Mouse (Mus musculus) adrenal gland, postnatal 25 days (tissue): ENCODE data around the gene Sdccag8. TPM values are rescaled to one million over a fixed set of nuclear protein-coding genes. Genes with fewer than 3 reads are reported as not detected.
A peak's percentile ranks its signal among the peaks of the same experiment; 100 is the strongest.

Experiments used
- DNase-seq: peaks from one replicate; pipeline ENCODE4 v3.0.0; 2021; ENCODE audit warnings: mixed read lengths
- total RNA-seq: library from RNA; stranded (reverse); gene quantifications from 2 replicates; pipeline ENCODE4 v1.2.3, GENCODE M21; 2021

The Sdccag8 gene
- total RNA-seq, 1 experiment from 2014 or later = 15.5 TPM

DNA sequence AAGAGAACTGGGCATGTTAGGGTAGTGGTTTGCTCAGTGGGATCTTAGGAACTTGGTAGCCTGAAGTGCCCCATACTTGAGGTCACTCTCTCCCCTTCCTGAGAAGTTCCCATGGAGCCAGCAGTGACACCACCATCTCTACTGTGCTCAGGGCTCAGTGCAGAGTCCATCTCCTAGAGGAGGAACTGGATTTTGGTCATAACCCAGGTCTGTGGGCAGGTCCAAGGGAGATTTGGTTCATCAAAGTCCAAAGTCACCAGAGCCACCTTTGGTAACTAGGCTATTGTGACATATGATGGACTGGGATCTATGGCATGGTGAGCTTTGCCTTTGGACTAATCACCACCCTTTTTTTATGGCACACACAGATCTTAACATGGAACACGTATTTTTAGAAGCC, 198.9 kb downstream of the Sdccag8 start:
- no peak for DNase-seq

DNA sequence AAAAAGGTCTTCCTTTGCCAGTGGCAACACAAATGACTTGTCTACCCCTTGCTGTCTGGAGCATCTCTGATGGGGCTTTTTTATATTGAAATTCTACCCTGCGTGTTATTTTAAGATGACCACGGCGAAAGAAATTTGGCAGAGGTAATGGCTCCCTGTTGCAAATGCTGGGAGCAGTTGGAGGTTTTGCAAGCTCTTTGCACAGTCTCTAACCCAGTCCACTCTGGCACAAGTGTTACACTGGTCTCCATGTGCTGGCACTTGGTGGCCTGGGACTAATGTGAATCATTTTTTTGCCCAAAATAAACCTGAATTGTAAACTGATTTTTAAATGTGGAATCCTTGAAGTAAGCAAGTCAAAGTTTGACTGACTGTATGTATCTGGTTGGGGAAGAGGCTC, 199.3 kb downstream of the Sdccag8 start:
- DNase-seq = no peak

DNA sequence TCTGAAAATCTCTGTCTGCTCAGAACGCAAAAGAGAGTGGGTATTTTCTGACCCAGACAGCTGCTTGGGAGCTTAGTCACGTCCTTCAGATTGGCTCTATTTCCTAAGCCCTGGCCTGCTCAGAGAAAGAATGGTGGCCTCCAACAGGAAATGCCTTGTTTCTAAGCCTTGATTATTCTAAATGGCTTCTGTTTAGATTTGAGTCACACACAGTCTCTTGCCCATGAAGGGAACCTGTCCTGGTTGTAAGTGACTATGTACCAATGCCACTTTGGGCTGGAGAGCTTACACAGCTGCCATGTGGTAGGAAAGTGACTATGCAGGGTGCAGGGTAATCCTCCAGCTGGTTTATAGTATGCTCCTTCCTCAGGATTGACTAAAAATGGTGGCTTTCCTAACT, 199.9 kb downstream of the Sdccag8 start:
- DNase-seq = no peak

DNA sequence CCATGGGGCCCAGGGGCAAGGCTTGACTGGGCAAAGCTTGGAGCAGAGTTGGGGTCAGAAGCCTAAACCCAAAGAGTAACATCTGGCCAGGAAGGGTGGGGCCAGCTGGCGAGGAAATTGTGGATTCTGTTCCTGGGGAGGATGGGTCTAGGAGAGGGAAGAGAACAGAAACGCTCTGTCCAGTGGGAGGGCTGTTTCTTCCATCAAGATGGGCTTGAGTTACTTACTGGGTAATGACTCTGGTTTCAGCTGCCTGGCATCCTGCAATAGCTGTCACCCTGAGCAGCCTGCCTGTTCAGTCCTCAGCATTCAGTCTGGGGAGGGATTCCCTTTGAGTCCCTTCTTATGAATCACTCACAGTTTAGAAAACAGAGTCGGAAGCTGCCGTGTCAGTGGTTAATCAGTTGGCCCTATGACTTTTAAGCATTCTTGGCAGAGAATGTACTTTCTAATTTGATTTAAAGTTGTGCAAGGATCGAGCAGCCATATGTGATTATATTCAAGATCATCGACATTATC, 200.5 kb downstream of the Sdccag8 start:
- no peak for DNase-seq

DNA sequence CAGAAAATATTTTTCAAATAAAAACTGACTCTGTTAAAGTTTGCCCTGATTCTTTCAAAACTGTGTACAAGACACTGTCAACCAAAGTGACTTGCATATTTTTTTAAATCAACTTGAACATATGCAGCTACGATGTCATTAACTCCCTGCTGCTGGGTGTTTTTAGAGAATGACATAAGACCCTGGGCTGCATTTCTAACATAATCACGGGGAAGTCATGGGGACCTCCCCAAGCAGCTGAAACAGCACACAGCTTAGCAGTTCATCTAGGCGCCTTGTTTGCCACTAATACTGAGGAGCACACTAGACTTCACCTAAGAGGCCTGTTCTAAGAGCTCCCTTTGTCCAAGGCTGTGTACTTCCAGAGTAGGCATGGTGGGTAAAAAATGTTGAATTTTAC, 201.5 kb downstream of the Sdccag8 start:
- DNase-seq = no peak

DNA sequence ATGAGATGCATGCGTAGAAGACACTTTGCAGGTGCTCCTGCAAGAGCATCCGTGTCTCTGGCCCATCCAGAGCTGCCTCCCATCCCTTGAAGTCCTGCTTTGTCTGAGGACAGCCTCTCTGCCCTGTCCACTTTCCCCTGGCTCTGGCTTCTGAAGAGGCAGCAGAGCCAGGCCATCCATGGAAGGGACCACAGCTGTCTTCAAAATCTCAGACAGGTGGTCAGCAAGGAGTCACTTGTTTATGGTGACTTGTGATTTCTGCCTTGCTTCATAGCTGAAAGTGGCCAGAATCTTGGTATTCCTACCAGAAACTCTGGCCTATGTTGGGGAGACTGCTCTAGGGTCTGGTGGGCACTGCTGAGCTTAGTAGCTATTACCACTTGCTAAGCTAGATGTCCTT, 202.3 kb downstream of the Sdccag8 start:
- DNase-seq = no peak

DNA sequence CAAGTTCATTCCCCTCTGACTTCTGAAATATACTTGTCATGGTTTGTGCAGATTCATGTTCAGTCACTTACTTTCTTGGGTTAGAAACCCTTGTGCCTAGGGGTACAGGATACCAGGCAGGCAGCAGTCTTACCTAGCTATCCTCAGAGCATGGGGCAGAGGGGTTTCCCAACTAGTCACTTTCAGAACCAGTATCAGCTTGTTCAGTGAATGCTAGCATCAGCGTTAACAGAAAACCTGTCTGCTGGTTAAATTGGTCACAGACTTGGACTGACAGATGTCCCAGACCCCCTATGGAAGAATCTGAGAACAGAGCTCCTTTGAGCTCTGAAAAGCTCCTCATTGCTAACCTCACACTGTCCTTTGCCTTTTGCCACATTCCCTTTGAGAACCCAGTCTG, 204.3 kb downstream of the Sdccag8 start:
- DNase-seq = no peak

DNA sequence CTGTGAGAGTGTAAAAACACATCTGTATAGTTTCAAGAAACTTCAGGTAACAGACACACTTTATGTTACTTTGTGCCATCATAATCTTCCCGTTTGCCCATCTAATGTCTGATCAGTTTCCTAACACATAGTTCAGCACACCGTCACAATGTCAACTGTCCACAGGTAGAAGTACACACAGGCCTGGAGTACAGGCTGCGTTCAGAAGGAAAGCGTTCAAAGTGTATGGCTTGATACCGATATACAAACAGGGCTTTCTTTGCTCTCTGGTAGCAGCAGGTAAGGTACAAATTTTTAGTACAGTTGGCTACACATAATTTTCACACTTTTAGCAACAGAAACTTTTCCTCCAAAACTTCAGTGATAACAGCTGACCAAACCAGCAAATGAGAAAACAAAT, 205.2 kb downstream of the Sdccag8 start:
- no peak for DNase-seq

DNA sequence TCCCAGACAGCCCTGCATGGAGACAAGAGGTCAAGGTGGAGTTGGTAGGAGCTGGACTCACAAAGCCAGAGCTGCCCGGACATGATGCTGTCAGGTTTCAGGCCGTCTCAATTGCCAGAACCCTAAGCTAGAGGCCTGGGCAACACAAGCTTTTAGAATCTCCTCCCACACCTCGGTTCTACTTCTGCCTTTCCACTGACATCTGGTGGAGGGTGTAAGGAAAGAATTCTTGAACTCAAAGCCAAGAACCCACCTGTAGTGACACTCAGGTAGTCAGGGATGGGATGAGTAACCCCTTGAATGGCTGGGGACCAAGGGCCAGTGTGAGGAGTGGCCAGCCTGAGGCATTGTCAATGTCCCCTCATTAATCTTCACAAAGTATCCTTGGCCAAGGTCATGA, 208.3 kb downstream of the Sdccag8 start:
- no peak for DNase-seq

DNA sequence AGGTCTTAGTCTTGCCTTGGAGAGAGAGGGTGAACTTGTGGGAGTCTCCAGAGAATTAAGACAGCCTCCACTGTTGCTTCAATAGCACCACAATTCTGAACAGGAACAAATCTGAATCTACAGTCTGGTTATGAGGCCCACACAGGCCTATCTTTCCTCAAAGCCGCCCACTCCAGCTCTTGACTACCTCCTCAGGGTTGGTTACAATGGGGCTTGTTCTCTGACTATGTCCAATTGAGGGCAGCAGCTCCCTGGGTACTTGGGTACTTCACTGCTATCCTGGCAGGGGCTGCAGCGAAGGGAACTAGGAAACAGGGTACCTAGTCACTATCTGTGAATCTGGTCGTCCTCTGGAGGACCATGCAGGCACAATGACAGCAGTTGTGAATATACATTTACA, 213.2 kb downstream of the Sdccag8 start:
- DNase-seq = no peak

DNA sequence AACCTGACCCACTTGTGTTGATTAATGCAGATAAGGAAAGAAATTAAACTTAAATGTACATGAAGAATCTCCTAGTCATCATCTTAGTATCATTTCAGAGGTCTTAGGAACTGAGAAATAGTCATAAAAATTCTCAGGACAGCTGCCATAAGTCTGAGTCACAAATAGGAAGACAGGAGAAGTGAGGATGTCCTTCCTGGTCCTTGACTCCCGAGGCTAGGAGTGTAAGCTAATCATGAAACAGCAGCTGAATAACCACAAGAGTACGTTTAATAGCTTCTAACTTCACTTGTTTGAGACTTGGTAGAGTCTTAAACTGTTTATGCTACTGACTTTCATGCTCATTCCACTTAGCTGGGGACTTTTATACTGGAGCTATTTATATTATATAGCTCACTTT, 214.6 kb downstream of the Sdccag8 start:
- no peak for DNase-seq

DNA sequence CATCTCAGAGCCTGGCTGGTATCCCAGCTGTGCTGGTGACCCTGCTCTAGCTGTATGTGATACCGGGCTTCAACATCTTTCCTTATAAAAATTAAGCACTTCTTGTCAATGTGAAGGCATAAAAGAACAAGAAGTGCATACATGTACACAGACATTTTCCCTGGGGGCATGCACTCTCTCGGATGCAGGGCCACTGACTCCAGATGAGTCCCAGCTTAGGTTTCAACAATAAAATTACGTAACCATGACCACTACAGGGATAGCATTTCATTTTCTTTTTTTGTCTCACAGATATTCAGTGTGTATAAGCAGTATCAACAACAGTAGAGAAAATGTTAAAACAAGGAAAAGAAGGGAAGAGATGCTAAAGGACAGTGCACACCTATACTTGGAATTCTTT, 216.2 kb downstream of the Sdccag8 start:
- DNase-seq = no peak

DNA sequence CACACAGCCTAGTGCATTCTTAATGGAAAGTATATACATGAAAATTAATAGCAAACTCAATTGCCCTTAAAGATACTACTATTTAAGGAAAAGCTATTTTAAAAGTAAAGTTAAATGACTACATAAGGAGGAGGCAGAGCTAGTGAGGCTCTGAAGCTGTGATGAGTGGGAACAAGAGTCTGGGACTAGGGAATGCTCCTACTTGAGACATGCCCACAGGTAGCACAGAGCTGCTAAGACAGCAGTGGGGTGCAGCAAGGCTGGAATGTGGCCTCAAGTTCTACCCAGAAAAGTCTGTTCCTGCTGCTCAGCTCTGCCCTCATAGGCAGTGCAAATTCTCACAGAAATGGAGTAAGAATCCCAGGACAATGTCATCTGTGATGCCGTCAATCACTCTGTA, 216.7 kb downstream of the Sdccag8 start:
- no peak for DNase-seq

DNA sequence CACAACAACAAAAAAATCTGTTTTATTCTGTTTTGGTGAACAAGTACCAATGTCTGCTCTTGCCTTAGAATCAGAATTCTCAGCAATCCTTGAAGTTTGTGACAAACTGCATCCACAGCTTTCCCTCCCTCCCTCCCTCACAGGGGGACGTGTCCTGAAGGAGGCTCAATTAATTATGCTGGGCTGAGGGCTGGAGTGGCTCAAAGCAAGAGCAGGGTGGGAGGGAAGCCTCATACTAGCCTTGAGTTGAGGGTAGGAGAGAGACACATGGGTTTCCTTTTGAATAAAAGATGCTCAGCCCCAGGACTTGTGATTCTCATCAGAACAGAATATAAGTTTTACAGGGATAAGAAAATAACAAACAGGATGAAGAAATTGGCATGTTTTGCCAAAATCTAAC, 217.8 kb downstream of the Sdccag8 start:
- DNase-seq = no peak

DNA sequence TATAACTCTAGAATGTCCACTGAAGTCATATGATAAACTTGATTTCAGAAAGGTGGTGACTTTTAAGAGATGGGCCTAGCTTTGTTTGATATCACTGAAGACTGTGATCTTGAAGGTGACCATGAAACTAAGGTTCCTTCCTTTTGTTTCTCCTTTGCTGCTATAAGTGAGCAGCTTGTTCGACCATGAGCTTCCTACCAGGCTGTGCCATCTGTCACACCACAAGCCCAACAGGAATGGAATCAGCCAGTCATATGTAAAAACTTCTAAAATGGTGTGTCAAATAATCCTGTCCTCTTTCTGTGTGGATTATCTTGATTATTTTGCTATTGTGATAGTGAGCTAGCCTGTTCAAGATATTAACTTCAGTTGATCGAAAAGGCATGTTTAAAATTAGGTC, 221.0 kb downstream of the Sdccag8 start:
- DNase-seq = no peak

DNA sequence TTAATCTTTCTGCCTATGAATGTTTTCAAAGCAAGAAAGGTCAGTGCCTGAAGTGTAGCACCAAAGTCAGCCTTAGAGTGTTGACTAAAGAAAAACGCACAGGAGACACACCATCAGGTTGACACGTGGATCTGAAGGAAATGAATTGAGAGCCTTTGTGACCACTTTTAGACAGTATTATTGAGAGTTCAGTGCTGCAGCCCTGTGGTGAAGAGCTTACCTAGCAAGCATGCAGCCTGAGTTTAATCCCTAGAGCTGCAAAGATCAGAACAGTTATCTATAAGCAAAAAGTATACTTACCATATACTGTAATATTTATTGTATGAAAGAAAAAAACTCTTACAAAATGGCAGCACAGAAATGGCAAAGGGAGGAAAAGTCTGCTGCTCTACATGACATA, 223.9 kb downstream of the Sdccag8 start:
- no peak for DNase-seq

DNA sequence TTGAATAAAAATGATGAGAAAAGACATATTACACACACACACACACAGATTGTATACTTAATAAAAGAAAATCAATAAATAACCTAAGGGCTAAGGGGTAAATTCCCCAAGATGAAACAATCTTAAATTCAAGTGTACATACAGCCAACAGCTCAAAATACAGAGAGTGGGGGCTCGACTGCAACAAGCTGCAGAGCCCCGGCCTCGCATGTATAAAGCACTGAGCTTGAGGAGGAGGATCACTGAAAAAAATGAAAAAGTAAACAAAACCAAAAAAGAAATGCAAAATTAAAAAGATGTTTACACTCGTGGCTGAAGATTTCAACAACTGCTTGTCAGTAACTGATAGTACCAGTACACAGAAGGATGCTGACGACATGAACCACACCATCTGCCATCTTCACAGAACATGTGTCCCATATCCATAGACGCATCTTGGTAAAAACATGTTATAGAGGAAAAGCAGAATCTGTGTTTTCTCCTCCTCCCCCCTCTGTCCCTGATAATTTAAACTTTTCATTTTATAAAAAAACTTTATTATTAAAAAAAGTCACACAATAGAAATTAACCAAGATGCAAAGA, 224.7 kb downstream of the Sdccag8 start:
- DNase-seq = no peak

DNA sequence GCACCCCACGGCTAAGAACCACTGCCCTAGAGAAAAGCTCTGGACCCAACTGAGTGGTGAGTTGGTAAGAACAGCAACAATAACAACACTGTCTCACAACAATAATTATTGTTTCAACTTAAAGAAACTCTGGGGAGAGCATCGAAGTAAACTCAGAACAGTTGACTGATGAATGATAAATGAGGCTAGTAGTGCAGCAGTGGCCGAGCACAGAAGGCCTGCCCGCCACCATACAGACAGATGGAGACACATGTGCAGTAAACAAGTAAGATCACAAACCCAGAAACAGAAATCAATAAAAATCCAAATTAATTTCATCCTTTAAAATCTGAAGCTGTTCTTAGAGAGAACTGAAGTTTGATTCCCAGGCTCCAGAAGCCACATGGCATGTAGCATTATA, 225.6 kb downstream of the Sdccag8 start:
- no peak for DNase-seq

DNA sequence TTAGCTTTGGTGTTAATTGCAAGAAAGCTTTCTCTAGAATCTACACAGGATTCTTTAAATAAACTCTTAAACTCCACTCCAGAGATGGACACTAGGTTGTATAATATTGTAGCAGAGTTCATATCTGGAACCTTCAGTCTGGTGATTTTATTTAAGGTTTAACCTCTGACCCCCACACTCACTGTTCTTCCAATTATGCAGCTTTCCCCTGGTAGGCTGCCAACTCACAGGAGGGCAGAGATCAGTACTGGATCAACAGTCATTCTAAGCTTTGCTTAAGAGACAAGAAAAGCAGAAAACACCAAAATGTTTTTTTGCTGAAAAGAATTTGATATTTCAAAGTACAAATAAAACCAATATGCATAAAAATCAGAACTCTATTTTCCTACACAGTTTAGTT, 231.4 kb downstream of the Sdccag8 start:
- DNase-seq = peak; percentile 16

DNA sequence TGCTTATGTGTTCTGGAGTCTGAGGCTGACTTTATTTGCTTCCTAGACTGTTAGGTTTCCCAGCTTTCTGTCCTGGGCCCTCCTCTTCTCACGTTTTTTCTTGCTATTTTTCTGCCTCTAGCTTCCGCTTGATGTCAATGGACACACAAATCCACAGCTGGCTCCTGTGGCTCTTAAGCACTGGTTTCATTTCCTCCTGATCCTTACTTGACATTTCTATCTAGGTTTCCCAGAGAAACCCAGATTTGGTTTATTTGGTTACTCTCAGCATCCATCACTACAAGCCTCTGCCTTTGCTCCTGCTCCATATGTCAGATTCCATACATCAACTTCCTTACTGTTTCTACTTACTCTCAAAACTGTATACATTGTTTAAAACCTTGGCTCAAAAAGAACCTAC, 232.5 kb downstream of the Sdccag8 start:
- no peak for DNase-seq

DNA sequence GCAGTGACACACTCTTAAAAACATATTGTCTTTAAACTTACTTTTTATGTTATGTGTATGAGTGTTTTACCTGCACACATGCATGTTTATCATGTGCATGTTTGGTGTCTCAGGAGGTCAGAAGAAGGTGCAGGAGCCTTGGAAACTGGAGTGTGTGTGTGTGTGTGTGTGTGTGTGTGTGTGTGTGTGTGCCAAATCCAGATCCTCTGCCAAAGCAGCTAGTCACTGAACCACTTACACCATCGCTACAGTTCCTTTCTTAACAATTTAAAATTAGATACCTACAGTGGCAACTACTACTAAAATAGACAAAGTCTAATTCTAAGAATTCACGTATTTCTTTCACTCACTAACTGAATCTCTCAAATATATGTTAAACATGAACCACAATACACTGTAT, 234.3 kb downstream of the Sdccag8 start:
- DNase-seq = no peak

DNA sequence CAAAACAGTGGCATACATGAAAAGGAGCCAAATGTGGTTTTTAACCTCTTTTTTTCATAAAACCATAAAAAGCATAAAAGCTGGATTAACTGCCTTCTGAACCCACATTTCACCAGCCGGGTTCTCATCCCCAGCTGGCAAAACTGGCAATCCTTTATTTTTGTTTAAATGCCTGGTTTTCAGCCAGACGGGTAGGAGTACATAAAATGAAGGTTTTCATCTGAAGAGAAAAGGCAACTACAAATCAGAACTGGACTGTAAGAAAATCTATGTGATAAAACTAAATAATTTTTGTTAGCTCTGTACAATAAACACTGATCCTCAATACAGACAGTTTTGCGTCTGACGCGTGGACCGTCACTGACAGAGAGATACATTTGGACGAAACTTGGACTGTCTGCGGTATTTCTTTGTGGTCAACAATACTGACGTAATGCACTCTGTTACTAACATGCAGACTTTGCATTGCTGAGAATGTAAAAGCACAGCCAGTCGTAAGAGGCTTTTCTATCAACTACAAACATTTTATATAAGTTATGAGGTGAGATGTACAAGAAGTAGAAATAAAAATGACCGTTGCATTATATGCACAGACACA, 237.0 kb downstream of the Sdccag8 start:
- no peak for DNase-seq

DNA sequence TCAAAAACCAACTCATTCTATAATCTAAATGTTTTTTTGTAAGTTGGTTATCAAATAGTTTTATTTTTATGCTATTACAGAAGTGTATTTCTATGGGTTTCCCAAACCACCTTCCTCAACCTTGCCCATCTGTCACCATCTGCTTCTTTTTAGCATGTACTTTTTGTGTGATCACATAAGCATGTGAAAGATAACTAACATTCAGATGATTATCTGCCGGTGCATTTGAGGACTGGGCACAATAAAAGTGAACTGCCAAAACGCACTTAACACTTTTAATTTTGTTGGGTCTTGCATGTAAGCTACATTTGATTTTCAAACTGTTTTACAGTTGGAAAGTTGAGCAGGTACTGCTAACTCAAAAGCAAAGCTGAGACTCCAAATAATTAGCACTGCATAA, 240.4 kb downstream of the Sdccag8 start:
- DNase-seq = no peak

DNA sequence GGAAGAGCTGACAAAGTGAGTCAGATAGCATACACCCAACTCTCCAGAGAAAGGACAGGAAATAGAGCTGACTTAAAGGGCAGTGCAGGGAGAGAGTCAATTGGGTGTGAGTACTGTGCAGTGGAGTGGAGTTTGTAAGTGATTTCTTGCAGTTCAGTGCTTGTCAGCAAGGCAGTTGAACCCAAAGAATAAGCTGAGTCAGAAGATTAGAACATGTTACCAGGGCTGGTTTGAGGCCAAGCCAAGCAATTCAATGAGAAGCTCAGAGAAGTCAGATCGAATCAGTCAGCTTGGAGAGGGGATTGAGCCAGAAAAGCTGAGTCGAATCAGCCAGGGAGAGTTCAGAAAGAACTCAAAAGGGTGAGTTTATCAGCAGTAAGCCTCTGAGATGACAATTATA, 247.3 kb downstream of the Sdccag8 start:
- DNase-seq = no peak

DNA sequence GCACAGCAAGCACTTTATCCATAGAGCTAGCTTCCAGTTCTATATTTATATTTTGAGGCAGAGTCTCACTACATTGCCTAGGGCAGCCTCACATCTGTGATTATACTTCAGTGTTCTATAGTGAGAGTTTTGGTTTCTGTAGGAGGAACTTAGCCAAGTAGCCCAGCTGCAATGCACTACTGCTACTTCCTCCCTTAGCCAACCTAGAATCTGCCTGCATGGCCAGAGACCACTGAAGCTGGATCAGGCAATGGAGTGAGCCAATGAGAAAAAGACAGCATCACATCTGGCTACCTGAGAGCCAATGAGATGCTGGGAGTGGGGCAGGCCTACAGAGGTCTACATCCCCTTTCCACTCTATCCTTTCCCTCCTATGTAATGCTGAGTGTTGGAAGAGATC, 251.3 kb downstream of the Sdccag8 start:
- DNase-seq = no peak
